Mouse (Mus musculus): Measurements from ENCODE around the gene Uckl1. TPM values are rescaled to one million over a fixed set of nuclear protein-coding genes. Genes with fewer than 3 reads are reported as not detected.

The Uckl1 gene
- polyA plus RNA-seq, 1 experiment: 327 TPM

DNA sequence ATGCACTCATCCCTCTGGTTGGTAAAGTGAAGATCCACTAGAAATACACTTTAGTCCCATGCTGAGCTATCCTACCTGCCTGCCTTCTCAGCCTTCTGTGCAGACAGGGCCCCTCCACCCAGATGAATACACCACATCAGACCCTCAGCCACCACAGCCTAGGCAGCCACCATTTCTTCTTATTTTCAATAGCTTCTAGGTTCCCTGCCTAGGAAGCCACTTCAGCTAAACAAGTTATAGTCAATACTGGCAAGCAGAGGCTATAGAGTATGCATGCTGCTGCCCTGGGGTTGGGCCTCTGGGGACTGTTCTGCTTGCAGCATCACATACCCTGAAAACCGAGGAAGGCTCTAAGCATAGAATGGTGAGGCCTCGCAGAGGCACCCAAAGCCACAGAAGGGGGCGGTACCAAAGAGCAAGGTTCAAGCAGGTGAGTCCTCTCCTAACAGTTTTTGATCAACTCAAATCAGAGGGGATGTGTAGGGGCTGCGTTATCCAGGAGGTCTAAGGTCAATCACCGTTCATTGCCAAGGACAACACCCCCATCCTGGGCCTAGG lies 6.9 kb upstream of the Uckl1 start, which contains the start of gene Prpf6:
Prpf6 (plus strand) TSS at position 341 of the 558 bp plus-strand sequence.
- TF ChIP-seq CTCF (IDR thresholded peaks at IDR 0.05; ENCODE audit: borderline replicate concordance, control insufficient read depth, extremely low read depth, insufficient read depth, low read length, poor library complexity): no peak
- 3% methylated on average over 5 of the region's 5 CpGs for WGBS

DNA sequence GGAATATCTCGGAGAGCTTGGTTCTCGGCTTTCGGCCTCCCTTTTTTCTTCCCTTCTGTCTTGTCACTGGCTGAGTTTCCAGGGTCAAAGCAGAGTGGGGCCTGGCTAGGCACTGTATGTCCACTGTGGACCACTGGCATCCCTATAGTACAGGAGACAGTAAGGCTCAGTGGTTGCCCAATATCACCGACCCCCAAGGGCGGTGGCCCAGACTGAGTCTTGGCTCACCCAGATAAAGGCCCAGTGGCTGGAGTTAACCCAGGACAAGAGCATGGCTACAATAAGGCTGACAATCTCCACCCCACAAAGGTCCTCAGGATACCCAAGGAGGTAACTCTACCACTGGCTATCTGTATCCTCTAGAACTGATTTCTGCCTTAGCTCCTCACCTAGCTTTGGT lies 5.8 kb upstream of the Uckl1 start:
- Histone ChIP-seq H3K4me1 (replicated peaks; ENCODE audit: control insufficient read depth, insufficient read depth, low read length) (peaks cover 11% of the 10 kb centered on the region), H3K36me3 (ENCODE audit: control insufficient read depth, insufficient read depth, low read length) (peaks cover 1% of the 10 kb centered on the region; the same call in 1 of the 2 replicates), H3K27me3 (ENCODE audit: control insufficient read depth, insufficient read depth, low read length) (no peaks in the 10 kb centered on the region), H3K4me3 (ENCODE audit: control insufficient read depth, insufficient read depth, low read length) (no peak overlapping the region), H3K27ac (ENCODE audit: control insufficient read depth, insufficient read depth, low read length) (no peak overlapping the region)
- WGBS: 99% methylated on average over 5 of the region's 5 CpGs
- TF ChIP-seq POLR2A (IDR thresholded peaks at IDR 0.05; ENCODE audit: control insufficient read depth, extremely low read depth, insufficient read depth, low read length, poor library complexity) (no peak), CTCF (IDR thresholded peaks at IDR 0.05; ENCODE audit: borderline replicate concordance, control insufficient read depth, extremely low read depth, insufficient read depth, low read length, poor library complexity) (no peak)
- no peak for DNase-seq

More for the DNA sequence above, 6.9 kb upstream of the Uckl1 start, which contains the start of gene Prpf6:
- Histone ChIP-seq H3K27ac (ENCODE audit: control insufficient read depth, insufficient read depth, low read length) (peak within 1 kb of the TSS; percentile 45), H3K4me1 (replicated peaks; ENCODE audit: control insufficient read depth, insufficient read depth, low read length) (peaks cover 11% of the 10 kb centered on the region), H3K36me3 (ENCODE audit: control insufficient read depth, insufficient read depth, low read length) (no peaks in the 10 kb centered on the region; the same call in 1 of the 2 replicates), H3K27me3 (ENCODE audit: control insufficient read depth, insufficient read depth, low read length) (no peaks in the 10 kb centered on the region), H3K4me3 (ENCODE audit: control insufficient read depth, insufficient read depth, low read length) (peak within 1 kb of the TSS; percentile 97)
- peak; percentile 54 for DNase-seq

DNA sequence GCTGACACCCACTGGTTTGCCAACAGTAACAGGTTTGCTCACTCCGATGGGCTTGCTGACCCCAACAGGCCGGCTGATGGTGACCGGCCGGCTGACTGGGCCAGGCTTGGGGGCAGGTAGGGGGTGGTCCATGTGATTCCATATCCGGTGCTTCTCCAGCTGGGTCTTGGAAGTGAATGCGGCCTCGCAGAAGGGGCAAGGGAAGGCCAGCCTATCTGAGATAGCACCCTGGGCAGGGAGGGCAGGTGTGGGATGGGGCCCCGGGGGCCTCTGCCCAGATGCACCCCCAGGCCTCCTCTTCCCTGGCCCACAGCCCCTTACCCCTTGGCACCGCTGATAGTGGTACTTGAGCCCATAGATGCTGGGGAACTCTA lies 5.0 kb upstream of the Uckl1 start:
- Histone ChIP-seq H3K36me3 (ENCODE audit: control insufficient read depth, insufficient read depth, low read length) (peaks cover 3% of the 10 kb centered on the region; the same call in 1 of the 2 replicates), H3K27ac (ENCODE audit: control insufficient read depth, insufficient read depth, low read length) (no peak overlapping the region), H3K27me3 (ENCODE audit: control insufficient read depth, insufficient read depth, low read length) (no peaks in the 10 kb centered on the region), H3K4me3 (ENCODE audit: control insufficient read depth, insufficient read depth, low read length) (no peak overlapping the region), H3K4me1 (replicated peaks; ENCODE audit: control insufficient read depth, insufficient read depth, low read length) (peaks cover 11% of the 10 kb centered on the region)
- no peak for TF ChIP-seq POLR2A (IDR thresholded peaks at IDR 0.05; ENCODE audit: control insufficient read depth, extremely low read depth, insufficient read depth, low read length, poor library complexity)
- no peak for TF ChIP-seq CTCF (IDR thresholded peaks at IDR 0.05; ENCODE audit: borderline replicate concordance, control insufficient read depth, extremely low read depth, insufficient read depth, low read length, poor library complexity)
- WGBS: 99% methylated on average over 9 of the region's 9 CpGs
- no peak for DNase-seq

DNA sequence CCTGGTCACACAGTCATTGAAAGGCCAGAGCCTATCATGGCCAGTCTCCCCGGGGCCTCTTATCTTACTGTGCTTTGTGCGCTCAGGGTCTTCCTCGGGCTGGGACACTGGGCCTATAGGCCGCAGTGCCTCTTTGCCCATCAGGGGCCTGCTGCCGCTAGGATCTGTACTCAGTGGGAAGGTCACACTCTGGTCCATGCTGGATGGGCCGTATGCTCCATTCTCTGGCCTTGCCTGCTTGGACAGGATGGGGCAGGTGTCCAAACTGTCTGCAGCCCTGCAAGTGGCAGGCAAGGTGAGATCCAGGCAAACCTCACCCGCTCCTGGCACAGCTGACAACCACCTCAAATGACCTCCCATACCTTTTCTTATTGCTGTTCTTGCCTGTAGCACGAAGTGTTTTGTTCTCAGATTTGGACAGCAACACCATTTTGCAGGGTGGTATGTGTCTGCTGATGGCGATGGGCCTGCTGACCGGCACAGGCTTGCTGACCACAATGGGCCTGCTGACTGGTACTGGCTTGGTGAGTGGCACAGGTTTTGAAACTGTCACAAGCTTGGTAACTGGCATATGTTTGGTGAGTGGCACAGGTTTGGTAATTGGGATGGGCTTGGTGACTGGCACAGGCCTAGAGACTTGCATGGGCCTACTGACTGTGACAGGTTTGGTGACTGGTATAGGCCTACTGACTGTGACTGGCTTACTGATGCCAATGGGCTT lies 4.5 kb upstream of the Uckl1 start:
- Histone ChIP-seq H3K36me3 (ENCODE audit: control insufficient read depth, insufficient read depth, low read length) (peaks cover 3% of the 10 kb centered on the region; the same call in 1 of the 2 replicates), H3K27me3 (ENCODE audit: control insufficient read depth, insufficient read depth, low read length) (no peaks in the 10 kb centered on the region), H3K4me3 (ENCODE audit: control insufficient read depth, insufficient read depth, low read length) (no peak overlapping the region), H3K4me1 (replicated peaks; ENCODE audit: control insufficient read depth, insufficient read depth, low read length) (peaks cover 11% of the 10 kb centered on the region), H3K27ac (ENCODE audit: control insufficient read depth, insufficient read depth, low read length) (no peak overlapping the region)
- WGBS: 96% methylated on average over 10 of the region's 10 CpGs
- no peak for DNase-seq
- no peak for TF ChIP-seq POLR2A (IDR thresholded peaks at IDR 0.05; ENCODE audit: control insufficient read depth, extremely low read depth, insufficient read depth, low read length, poor library complexity)
- no peak for TF ChIP-seq CTCF (IDR thresholded peaks at IDR 0.05; ENCODE audit: borderline replicate concordance, control insufficient read depth, extremely low read depth, insufficient read depth, low read length, poor library complexity)

DNA sequence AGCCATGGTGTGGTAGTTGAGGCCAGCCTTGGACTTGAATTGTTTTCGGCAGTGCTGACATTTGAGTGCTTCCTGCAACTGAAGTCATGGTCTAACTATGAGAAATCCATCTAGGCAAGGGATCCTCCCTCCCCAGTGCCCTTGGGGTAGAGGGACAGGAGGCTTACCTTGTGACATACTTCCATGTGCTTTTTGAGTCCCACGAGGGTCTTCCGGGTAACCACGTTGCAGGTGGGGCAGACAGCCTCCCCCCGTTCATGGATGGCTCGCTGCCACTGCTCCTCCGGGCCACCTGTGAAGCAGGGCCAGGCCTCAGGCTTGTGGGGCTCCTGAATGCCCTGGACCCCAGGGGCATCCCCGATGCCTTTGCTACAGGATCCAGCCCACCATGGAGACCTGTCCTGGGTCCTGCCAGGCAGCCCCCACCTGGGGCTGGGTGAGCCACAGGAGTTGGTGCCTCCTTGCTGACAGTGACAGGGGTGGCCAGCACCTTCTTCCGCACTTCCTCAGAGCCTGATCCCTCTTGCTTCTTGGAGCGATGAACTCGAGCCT lies 3.6 kb upstream of the Uckl1 start:
- no peak overlapping the region for H3K27ac ChIP-seq (ENCODE audit: control insufficient read depth, insufficient read depth, low read length)
- peaks cover 11% of the 10 kb centered on the region for H3K4me1 ChIP-seq (replicated peaks; ENCODE audit: control insufficient read depth, insufficient read depth, low read length)
- H3K27me3 ChIP-seq (ENCODE audit: control insufficient read depth, insufficient read depth, low read length): no peaks in the 10 kb centered on the region
- TF ChIP-seq POLR2A (IDR thresholded peaks at IDR 0.05; ENCODE audit: control insufficient read depth, extremely low read depth, insufficient read depth, low read length, poor library complexity): no peak
- TF ChIP-seq CTCF (IDR thresholded peaks at IDR 0.05; ENCODE audit: borderline replicate concordance, control insufficient read depth, extremely low read depth, insufficient read depth, low read length, poor library complexity): no peak
- peaks cover 3% of the 10 kb centered on the region; the same call in 1 of the 2 replicates for H3K36me3 ChIP-seq (ENCODE audit: control insufficient read depth, insufficient read depth, low read length)
- WGBS: 95% methylated on average over 11 of the region's 11 CpGs
- DNase-seq: no peak
- H3K4me3 ChIP-seq (ENCODE audit: control insufficient read depth, insufficient read depth, low read length): no peak overlapping the region

DNA sequence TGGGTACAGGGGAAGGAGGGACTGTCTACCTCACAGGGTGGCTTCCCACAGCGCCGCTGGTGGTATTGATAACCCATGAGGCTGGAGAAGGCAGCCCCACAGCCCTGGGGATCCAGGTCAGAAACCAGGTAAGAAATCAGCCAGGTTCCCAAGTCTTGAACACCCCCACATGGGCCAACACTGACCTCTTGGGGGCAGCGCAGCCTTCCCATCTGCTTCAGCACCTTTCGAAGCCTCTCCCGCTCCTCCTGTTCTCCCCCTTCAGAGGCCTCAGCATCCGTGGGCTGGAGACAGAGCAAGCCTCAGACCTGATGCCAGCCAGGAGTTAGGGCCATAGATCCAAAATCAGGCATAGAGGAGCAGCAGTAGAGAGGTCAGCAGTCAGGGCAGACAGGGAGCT lies 3.1 kb upstream of the Uckl1 start:
- Histone ChIP-seq H3K36me3 (ENCODE audit: control insufficient read depth, insufficient read depth, low read length) (peaks cover 3% of the 10 kb centered on the region; the same call in 1 of the 2 replicates), H3K4me3 (ENCODE audit: control insufficient read depth, insufficient read depth, low read length) (no peak overlapping the region), H3K27ac (ENCODE audit: control insufficient read depth, insufficient read depth, low read length) (no peak overlapping the region), H3K4me1 (replicated peaks; ENCODE audit: control insufficient read depth, insufficient read depth, low read length) (peaks cover 8% of the 10 kb centered on the region), H3K27me3 (ENCODE audit: control insufficient read depth, insufficient read depth, low read length) (no peaks in the 10 kb centered on the region)
- 93% methylated on average over 6 of the region's 6 CpGs for WGBS
- no peak for DNase-seq
- no peak for TF ChIP-seq POLR2A (IDR thresholded peaks at IDR 0.05; ENCODE audit: control insufficient read depth, extremely low read depth, insufficient read depth, low read length, poor library complexity)
- TF ChIP-seq CTCF (IDR thresholded peaks at IDR 0.05; ENCODE audit: borderline replicate concordance, control insufficient read depth, extremely low read depth, insufficient read depth, low read length, poor library complexity): no peak
